Mouse (Mus musculus): ENCODE measurements around the gene Clptm1.
"Not testable (repeated sequence)": the region's sequence is repeated elsewhere in the genome, so short reads cannot be mapped to it uniquely, and the experiment has no call there.

The Clptm1 gene

DNA sequence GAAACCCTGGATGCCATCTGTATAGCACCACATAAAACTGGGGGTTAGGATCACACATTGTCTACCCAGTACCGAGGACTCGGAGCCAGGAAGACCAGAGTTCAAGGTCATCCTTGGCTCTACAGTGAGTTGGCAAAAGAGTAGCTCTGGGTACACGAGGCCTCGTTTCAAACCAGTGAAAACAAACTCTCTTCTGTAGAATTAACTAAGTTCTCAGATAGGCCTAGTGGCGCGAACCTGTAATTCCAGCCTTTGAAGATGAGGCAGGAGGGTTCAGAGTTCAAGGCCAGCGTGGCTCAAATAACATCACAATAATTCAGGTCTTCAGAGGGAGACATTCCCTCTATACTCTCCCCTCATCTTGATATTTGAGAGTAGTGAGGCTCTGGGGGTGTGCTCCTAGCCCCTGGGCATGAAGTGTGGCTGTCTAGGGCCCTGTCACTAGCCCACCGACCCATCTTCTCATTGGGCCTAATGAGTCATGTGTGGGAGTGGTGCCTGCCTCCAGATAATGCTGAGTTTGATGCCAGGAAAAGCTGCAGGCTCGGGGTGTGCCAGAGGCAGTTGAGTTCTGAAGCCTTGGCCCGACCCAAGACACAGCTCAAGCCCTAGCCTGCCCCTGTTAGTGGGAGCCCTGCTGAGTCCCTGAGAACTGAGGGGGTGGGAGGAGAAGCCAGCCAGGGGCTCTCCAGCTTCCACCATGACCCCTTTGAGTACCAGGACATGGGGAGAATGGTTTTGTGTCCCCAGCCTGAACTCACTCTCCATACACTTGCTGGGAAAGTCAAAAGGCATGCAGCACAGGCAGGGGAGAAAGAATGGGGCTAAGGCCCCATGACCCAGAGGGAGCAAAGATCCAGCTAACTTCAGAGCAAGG lies 29.7 kb upstream of the Clptm1 start:
- in situ Hi-C loops (cut with MboI; ENCODE audit: unreplicated experiment in 2 of 2), result no loop called here

GRCm38 (mm10) chr7:19693421-19693820 lies 28.6 kb upstream of the Clptm1 start:
- in situ Hi-C loops (cut with MboI; ENCODE audit: unreplicated experiment in 2 of 2), result no loop called here

DNA sequence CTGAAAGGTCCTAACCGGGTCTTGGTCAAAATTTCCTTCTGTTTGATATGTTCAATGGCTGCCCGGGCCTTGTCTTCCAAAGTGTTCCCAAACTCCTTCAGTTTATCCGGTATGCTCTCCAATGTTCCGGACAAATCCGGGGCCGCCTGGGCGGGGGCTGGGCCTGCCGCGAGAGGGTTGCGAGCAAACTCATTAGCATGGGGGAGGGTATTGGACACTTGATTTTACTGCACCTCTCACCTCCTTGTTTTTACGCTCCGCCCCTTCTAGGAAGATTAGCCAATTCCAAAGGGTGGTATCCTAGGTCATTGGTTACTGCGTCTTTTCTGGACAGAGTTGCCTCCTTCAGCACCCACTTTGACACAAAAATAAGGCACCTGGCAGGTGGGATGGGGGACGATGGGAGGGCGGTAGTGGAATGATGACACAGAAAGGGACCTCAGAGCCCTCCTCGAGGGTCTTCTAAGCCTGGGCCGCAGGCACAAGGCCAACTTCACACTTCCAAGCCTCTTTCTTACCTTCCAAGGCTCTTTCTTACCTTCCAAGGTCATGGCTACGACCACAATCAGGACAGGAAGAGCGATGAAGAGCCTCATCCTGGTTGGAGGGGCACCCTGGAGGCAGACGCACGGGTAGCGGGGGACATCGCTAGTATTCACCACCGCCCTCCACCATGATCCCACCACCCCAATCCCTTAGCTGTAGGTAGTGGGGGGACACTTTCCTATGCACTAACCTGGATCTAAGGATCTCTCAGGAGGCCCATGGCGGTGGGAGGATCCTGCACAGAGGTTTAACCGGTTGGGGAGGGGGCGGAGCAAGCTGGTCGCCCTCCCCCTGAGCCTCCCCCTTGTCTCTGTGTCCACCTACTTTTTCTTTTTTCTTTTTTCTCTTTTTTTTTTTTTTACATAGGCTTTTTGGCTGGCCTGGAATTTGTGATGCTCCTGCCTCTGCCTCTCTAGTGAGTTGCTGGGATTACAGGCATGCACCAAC lies 27.3 kb upstream of the Clptm1 start, which contains the start of gene Apoc1:
TSS of gene Apoc1 (minus strand) at position 788 of the 993 bp plus-strand sequence.
- in situ Hi-C loops (cut with MboI; ENCODE audit: unreplicated experiment in 2 of 2), result no loop called here

GRCm38 (mm10) chr7:19691434-19691833 lies 26.6 kb upstream of the Clptm1 start:
- in situ Hi-C loops (cut with MboI; ENCODE audit: unreplicated experiment in 2 of 2), result no loop called here

DNA sequence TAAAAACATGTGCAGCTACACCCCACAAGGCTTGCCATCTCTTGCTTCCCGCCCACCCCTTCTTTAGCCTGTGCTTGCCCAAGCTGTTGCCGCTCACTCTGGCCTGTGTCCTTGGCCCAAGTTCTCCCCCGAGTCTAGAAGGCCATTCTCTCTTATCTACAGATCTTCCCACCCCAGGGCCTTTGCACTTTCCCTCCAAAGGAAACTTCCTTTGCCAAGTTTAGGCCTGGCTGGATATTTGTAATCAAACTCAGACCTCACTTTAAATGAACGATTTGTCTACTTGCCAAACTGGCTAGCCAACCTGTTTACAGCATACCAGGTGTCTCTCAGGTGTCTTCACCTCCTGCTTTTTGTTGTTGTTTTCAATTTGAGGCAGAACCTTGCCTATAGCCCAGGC lies 26.0 kb upstream of the Clptm1 start:
- in situ Hi-C loops (cut with MboI; ENCODE audit: unreplicated experiment in 2 of 2), result no loop called here

GRCm38 (mm10) chr7:19688611-19689010 lies 23.8 kb upstream of the Clptm1 start:
- in situ Hi-C loops (cut with MboI; ENCODE audit: unreplicated experiment in 2 of 2), result no loop called here

DNA sequence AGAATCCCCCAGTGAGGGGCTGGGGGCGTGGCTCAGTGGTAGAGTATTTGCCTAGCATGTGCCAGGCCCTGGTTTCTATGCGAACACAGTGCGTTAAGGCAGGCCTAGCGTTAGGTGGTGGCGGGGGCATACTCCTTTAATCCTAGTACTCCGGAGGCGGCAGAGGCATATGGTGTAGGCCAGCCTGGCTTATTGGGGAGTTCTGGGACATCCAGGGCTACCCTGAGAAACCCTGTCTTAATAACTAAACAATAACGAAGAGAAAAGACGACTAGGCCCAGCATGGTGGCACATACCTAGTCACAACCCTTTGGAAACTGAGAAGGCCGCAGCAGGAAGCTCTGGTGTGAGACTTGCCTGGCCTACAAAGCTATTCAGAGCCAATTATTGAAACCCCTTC lies 23.3 kb upstream of the Clptm1 start:
- in situ Hi-C loops (cut with MboI; ENCODE audit: unreplicated experiment in 2 of 2), result no loop called here

DNA sequence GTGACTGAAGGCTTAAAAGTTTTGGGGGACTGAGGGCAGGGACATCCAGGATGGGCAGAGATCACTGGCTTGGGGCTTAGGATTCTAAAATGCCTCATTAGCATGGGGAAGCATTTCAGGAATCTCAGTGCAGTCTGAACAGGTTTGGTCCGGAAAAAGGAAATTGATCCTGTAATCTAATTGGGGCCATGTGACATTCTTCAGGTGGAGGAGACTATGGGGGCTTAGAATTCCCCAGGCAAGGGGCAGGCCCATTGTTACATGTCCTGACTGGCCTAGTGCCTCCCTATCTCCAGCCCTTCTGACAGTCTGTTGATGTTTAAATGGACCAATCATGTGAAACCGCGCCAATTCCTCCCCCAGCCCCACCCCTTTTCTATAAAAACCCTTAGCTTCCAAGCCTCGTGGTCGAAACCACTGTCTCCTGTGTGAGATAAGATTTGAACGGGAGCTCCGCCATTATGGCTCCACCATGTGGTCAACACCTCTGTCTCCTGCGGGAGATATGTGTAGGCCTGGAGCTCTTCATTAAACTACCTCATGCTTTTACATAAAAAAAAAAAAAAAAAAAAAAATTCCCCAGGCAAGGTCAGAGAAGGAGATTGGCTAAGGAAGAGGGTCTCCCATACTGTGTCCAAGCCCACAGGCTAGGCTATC lies 22.2 kb upstream of the Clptm1 start:
- in situ Hi-C loops (cut with MboI; ENCODE audit: unreplicated experiment in 2 of 2), result not testable (repeated sequence)

GRCm38 (mm10) chr7:19686521-19686920 lies 21.7 kb upstream of the Clptm1 start:
- in situ Hi-C loops (cut with MboI; ENCODE audit: unreplicated experiment in 2 of 2), result no loop called here

DNA sequence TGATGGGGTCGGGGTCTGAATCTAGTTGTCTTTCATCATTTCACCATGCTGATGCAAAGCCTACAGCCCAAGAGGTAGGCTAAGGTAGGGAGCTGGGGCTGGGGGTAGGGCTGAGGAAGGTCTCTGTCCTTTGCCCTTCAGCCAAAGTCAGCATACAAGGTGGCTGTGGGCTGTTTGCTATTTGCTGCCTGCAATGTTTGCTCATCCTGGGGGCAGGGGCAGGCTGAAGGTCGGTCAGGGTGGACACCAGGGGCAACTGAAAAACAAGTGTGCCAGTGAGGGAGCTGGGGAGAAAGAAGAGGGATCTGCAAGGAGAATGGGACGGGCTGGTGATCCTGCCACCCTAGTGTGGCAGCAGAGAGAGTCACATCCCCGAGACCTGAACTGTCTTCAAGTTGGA lies 20.5 kb upstream of the Clptm1 start:
- in situ Hi-C loops (cut with MboI; ENCODE audit: unreplicated experiment in 2 of 2), result no loop called here

DNA sequence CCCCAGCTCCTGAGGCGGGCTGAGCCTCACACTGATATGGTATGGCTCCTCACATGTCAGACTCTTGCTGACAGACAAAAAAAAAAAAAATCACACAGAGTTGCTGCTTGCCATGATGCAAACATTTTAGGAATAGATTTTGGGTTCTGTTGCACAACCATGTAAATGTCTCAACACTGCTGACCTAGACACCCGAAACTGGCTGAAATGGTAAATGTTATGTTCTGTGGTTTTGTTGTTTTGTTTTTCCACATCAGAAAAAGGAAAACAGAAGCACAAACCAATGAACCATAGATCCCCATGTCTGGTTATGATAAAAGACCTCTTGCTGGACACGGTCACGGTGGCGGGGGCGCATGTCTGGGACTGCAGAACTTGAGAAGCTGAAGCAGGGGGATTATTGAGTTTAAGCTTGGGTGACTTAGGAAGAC lies 19.0 kb upstream of the Clptm1 start:
- in situ Hi-C loops (cut with MboI; ENCODE audit: unreplicated experiment in 2 of 2), result no loop called here

DNA sequence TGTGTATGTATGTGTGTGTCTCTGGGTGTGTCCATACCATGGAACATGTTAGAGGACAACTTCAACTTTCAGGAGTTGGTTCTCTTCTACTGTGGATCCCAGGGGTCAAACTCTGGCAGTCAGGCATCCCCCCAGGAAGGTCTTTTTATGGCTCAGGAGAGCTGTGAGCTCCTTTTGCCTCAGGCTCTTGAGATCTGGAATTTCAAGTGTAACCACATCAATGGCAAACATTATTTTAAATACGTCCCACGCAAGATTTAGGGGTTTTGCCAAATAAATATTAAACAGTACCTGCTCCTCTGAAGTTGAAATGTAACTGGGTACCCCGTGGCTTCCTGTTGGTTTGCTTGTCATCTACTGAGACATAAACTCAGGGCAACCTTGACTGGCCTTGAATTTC lies 18.1 kb upstream of the Clptm1 start:
- in situ Hi-C loops (cut with MboI; ENCODE audit: unreplicated experiment in 2 of 2), result no loop called here

- in situ Hi-C loops (cut with MboI; ENCODE audit: unreplicated experiment in 2 of 2), result no loop called here
Observed at GRCm38 (mm10) chr7:19681202-19681694, 16.4 kb upstream of the Clptm1 start, which contains the start of the genes Gm44805 and Apoc4. TSS of gene Gm44805 (minus strand) at chr7:19681423. TSS of gene Apoc4 (minus strand) at chr7:19681479.

DNA sequence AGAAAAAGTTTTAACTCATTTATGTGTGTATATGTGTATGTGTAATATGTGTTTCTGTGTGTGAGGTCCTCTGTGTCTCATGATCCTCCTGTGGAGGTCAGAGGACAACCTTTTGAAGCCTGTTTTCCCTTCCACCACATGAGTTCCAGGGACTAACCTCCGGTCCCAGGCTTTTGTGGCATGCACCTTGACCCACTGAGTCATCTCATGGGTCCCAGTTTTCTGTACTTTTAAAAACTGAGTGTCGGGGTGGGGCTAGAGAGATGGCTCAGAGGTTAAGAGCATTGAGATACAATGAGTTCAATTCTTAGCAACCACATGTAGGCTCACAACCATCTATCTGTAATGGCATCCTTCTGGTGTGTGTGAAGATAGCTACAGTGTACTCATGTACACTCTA lies 15.9 kb upstream of the Clptm1 start:
- in situ Hi-C loops (cut with MboI; ENCODE audit: unreplicated experiment in 2 of 2), result no loop called here

- in situ Hi-C loops (cut with MboI; ENCODE audit: unreplicated experiment in 2 of 2), result no loop called here
Observed at GRCm38 (mm10) chr7:19678901-19679300, 14.1 kb upstream of the Clptm1 start.

DNA sequence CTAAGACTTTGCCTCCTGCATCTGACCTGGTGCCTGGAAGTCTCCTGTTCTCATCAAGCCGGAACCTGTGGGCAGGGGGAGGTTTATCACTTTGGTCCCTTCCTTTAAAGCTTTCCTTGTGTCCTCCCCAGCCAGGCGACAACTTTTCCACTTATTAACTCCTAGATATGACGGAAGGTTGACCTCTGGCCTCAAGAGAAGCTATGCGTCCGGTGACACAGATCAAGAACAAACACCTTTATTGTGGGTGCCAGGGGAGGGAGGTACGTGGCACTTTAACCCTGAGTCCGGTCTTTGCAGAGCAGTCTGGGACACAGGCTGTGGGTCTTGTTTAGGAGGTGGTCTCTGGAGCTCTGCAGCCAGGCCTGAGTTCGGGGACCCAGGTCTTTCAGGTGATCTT lies 13.0 kb upstream of the Clptm1 start, which contains the start of gene Apoc2:
TSS of gene Apoc2 (minus strand) at position 70 of the 400 bp plus-strand sequence.
- in situ Hi-C loops (cut with MboI; ENCODE audit: unreplicated experiment in 2 of 2), result no loop called here

GRCm38 (mm10) chr7:19676662-19677061 lies 11.8 kb upstream of the Clptm1 start:
- in situ Hi-C loops (cut with MboI; ENCODE audit: unreplicated experiment in 2 of 2), result no loop called here

DNA sequence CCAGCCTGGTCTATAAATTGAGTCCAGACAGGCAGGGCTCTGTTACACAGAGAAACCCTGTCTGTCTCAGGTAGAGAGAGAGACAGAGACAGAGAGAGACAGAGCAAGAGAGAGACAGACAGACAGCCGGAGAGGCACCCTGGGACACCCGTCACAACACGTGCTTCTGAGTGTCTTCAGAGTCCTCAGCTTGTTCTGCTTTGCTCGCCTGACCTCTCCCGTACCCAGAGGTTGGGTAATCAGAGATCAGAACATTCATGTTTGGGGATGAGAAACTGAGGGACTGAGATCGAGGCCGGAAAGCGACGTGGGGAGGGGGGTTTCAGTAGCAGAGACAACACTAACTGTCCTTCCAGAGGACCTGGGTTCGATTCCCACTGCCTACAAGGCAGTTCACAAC lies 11.0 kb upstream of the Clptm1 start:
- in situ Hi-C loops (cut with MboI; ENCODE audit: unreplicated experiment in 2 of 2), result no loop called here

DNA sequence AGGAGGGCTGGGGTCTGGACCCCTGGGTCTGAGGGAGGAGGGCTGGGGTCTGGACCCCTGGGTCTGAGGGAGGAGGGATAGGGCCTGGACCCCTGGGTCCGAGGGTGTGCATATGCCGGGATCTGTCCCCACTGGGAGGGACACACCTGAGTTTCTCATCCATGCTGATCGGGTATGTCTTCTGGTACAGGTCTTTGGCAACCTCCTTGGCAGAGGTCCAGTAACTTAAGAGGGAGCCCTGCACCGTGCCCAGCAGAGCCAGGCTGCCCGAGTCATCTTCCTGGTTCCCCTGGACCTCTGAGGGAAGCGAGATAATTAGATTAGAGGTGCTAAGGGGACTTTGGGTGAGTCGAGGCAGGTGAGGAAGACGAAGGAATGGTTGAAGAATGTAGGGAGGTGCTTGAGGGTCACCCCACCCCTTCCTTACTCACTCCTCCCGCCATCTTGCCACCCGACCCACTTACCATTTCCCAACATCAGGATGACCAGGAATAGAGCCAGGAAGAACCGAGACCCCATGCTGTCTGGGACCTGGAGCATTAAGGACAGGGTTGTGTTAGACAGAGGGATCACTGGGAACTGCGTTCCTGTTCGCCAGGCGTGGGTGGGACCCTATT lies 8.4 kb upstream of the Clptm1 start:
- in situ Hi-C loops (cut with MboI; ENCODE audit: unreplicated experiment in 2 of 2), result no loop called here

DNA sequence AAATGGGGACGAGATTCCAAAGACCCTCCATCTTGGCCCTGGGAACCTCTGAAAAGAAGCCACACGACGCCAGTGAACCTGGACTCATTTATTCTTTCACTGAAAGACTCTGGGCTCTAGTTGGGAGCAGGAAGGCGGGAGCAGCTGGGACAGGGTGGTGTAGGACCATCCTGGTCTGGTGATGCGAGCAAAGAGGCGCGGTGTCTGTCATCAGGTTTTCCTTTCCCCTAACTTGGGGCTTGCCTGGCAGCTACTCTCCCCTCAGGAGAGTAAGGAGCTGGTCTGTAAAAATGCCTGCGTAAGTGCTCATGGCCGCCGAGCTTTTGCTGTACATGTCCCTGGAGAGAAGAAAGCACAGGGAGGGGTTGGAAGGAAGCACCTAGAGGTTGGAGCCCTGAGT lies 6.7 kb upstream of the Clptm1 start:
- in situ Hi-C loops (cut with MboI; ENCODE audit: unreplicated experiment in 2 of 2), result no loop called here

All from v-Abl transformed pro-B cells (cell line).